Mouse (Mus musculus) spleen, postnatal 4 days (tissue): ENCODE results near the gene 1810024B03Rik.
"Not testable (repeated sequence)": the region's sequence is repeated elsewhere in the genome, so short reads cannot be mapped to it uniquely, and the experiment has no call there.

ENCODE experiments used
- DNase-seq, 2 experiments: peaks; one replicate each; pipeline ENCODE4 v3.0.0; 2022; ENCODE audit warnings: low spot score in 2 of 2

Gene 1810024B03Rik

GRCm38 (mm10) chr2:127207547-127208451 is at the start of gene 1810024B03Rik, which contains the start of gene Snrnp200:
TSS of gene 1810024B03Rik (minus strand) at chr2:127208280.
TSS of gene Snrnp200 (plus strand) at chr2:127208386.
- DNase-seq: peak; percentile 92 to 94

DNA sequence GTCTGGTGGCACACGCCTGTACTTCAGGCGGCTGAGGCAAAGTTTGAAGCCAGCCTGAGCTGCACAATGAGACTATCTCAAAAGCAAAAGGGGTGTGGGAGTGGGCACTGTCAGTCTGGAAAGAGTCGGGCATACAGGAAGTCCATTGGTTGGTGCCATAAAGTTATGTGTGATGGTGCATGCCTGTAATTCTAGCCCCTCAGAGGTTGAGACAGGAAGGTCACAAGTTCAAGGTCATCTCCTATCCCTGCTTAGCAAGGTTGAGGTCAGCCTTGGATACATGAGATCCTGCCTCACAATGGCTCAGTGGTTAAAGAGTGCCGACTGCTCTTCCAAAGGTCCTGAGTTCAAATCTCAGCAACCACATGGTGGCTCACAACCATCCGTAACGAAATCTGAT is 47.2 kb upstream of the 1810024B03Rik start:
- DNase-seq: no peak

DNA sequence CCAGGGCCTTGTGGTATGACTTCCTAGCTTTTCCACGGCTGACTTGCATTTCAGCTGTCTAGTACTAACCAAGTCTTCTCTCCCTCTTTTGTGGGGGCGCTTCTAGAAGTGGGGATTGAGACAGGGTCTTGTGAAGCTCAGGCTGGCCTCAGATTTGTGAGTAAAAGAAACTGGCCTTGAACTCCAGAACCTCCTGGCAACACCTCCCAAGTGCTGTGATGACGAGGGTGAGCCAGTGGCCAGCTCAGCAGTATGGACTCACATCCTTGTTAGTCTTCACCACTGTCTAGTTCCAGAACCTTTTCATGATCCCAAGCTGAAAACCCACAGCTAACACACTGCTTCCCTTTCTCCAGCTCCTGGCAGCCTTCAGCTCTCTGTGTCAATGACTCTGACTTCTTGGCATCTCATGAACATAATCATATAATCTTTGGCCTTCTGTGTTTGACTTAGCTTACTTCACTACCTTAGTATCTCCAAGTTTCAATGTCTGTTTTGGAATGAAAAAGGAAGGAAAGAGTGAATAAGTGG is 46.6 kb upstream of the 1810024B03Rik start:
- DNase-seq: no peak

DNA sequence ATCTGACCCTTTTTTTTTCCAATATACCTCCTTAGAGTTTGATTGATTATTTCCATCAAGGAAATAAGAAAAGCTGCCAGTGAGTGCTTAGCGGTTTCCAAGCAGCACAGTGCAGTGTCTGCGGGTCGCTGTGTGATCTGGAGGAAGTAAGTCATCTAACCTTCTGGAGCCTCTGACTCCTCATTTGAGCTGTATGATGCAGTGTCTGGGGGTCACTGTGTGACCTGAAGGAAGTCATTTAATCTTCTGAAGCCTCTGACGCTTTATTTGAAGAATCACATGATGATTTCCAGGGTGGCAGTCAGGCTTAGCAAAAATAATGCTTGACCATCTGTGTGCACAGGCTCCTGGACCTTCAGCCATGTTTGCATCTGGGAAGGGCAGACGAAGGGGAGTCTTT is 44.7 kb upstream of the 1810024B03Rik start:
- no peak for DNase-seq

GRCm38 (mm10) chr2:127251880-127252527 is 43.9 kb upstream of the 1810024B03Rik start:
- DNase-seq: no peak

DNA sequence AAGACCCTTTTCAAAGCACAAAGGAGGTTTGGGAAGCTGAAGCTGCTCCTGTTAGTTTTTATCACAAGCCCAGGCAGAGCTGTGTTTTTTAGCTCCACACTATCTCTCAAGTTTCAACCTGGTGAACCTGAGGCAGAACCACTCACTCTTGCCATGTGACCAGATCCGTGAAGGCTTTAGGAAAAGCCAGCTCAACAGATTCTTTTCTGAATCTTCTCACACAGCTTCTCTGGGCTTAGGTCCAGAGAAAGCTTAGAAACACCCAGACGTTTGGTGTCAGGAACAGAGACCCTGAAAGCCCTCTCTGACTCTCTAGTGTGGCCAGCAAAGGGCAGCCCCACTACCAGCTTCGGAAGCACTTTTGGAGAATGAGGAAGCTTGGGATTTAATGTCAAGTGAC is 43.4 kb upstream of the 1810024B03Rik start:
- no peak for DNase-seq

GRCm38 (mm10) chr2:127250291-127251008 is 42.4 kb upstream of the 1810024B03Rik start:
- DNase-seq: no peak

DNA sequence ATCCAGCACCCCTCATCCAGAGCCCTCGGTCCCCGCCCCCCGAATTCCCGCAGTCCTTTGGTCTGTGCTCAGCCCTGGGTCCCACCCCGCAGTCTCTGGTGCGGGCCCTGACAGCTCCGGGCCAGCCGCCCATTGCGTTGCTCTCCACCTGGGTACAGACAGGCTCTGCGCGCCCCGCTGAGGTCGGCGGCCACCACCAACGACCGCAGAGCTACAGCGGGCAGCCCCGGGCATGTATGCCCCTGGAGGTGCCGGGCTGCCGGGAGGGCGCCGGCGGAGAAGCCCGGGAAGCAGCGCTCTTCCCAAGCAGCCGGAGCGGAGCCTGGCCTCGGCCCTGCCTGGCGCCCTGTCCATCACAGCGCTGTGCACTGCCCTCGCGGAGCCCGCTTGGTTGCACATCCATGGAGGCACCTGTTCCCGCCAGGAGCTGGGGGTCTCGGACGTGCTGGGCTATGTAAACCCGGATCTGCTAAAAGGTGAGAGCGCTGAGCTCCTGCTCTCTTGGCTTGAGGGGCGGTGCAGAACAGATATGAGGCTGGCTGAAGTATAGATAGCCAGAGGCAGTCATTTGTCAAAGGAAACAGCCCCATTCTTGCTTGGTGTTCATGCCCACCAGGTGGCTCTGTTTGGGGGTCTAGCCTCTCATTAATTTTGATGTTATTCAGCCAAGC is 40.4 kb upstream of the 1810024B03Rik start:
- DNase-seq: peak; percentile 49 to 83

GRCm38 (mm10) chr2:127247592-127248333 is 39.7 kb upstream of the 1810024B03Rik start, which contains the start of the genes Ciao1 and Tmem127:
TSS of gene Ciao1 (minus strand) at chr2:127247816.
TSS of gene Tmem127 (plus strand) at chr2:127247908.
- peak; percentile 97 to 98 for DNase-seq

DNA sequence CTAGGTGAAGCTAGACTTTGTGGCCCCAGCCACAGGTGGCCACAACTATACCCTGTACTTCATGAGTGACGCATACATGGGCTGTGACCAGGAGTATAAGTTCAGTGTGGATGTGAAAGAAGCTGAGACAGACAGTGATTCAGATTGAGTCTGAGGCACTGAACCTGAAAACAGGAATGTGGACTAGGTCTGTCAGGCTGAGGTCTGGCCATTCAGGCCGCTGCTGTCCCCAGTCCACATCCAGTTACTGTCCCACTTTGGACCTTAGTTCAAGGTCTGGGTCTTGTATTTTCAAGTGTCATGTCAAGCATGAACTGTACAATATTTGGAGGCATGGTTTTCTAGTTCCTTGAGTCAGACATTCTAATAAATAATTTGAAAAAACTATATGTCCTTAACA is 32.0 kb upstream of the 1810024B03Rik start:
- no peak for DNase-seq

DNA sequence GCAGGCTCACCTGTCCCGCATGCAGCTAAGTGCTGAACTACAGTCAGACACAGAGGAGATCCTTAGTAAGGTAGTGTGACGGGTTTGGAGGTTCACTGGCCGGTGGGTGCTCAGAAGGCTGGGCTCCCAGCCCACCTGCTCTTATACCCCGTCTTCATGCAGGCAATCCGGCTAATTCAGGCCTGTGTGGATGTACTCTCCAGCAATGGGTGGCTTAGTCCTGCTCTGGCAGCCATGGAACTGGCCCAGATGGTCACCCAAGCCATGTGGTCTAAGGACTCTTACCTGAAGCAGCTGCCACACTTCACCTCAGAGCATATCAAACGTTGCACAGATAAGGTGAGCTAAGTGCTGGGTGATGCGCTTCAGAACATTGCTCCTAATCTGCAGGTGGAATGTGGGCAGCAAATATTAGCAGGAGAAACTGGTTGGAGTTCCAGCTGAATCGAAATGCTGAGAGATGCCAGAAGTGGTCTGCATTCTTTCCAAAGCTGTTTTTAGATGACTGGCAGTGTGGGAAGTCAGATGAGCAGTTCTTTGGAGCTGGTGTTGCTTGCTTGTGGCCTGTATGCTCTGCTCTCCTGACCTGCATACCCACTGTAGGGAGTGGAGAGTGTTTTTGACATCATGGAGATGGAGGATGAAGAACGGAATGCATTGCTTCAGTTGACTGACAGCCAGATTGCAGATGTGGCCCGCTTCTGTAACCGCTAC is 30.0 kb upstream of the 1810024B03Rik start:
- DNase-seq: no peak

- no peak for DNase-seq
Observed at GRCm38 (mm10) chr2:127225261-127225660, 17.2 kb upstream of the 1810024B03Rik start.

GRCm38 (mm10) chr2:127217746-127218145 is 9.7 kb upstream of the 1810024B03Rik start:
- DNase-seq: no peak

GRCm38 (mm10) chr2:127210701-127211100 is 2.6 kb upstream of the 1810024B03Rik start:
- peak in 1 of 2 experiments; percentile 56 for DNase-seq

- no peak for DNase-seq
Observed at GRCm38 (mm10) chr2:127208452-127208769, 331 bp upstream of the 1810024B03Rik start.

- no peak for DNase-seq
Observed at GRCm38 (mm10) chr2:127206916-127207315, 1.2 kb downstream of the 1810024B03Rik start.

- not testable (repeated sequence) for DNase-seq
Observed at GRCm38 (mm10) chr2:127205936-127206335, 2.1 kb downstream of the 1810024B03Rik start.

DNA sequence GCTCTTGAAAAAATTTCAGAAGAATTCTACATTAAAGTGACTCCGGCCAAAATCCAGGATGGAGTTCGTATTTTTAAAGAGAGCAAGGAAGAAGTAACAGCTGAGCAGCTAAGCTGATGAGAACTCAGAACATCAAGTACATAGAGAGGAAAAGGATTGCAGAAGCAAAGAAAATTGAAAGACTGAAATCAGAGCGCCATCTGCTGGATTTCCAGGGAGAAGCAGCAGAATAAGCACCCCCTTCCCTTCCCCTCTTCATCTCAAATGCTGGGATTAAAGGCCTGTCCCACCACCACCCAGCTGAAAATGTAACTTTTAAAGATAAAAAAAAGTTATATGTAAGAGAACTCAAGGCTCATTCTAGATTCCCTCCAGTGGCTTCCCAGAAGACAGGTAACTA is 3.1 kb downstream of the 1810024B03Rik start:
- DNase-seq: peak; percentile 51 to 83

- no peak for DNase-seq
Observed at GRCm38 (mm10) chr2:127189574-127189973, 18.5 kb downstream of the 1810024B03Rik start.
